Mouse (Mus musculus) T-helper 2 cell (primary cell): Measurements from ENCODE around the gene Tbxa2r.

Source experiments
- in situ Hi-C: fragments of 300-600 bp; cut with MboI, MseI; formaldehyde crosslinking; loops from one replicate; pipeline ENCODE4 v1.15.1; 2025; ENCODE audit warnings: high pct_unique_total_duplicates

Gene Tbxa2r

GRCm38 (mm10) chr10:81342686-81343505 lies 14.4 kb downstream of the Tbxa2r start, which contains the start of gene Gipc3:
TSS of gene Gipc3 (minus strand) at chr10:81343266.
- in situ Hi-C loops = loop anchor here (10.0 kb wide), 1 partner anchor 288 kb away; no protein-coding TSS in a partner anchor

GRCm38 (mm10) chr10:81344421-81345161 lies 16.1 kb downstream of the Tbxa2r start:
- in situ Hi-C loops = loop anchor here (10.0 kb wide), 1 partner anchor 290 kb away; no protein-coding TSS in a partner anchor

GRCm38 (mm10) chr10:81345162-81345534 lies 16.6 kb downstream of the Tbxa2r start:
- in situ Hi-C loops = loop anchor here (10.0 kb wide), 1 partner anchor 290 kb away; no protein-coding TSS in a partner anchor

GRCm38 (mm10) chr10:81346453-81347067 lies 18.0 kb downstream of the Tbxa2r start:
- in situ Hi-C loops = loop anchor here (10.0 kb wide), 1 partner anchor 292 kb away; no protein-coding TSS in a partner anchor

GRCm38 (mm10) chr10:81349146-81349545 lies 20.6 kb downstream of the Tbxa2r start:
- in situ Hi-C loops = loop anchor here (10.0 kb wide), 1 partner anchor 294 kb away; no protein-coding TSS in a partner anchor

- in situ Hi-C loops = loop anchor here (10.0 kb wide), 1 partner anchor 295 kb away; no protein-coding TSS in a partner anchor
These were observed 21.4 kb downstream of the Tbxa2r start for GRCm38 (mm10) chr10:81349961-81350350.

- in situ Hi-C loops = no loop called here
These were observed 22.0 kb downstream of the Tbxa2r start, which contains the start of gene Hmg20b for GRCm38 (mm10) chr10:81350351-81351063. TSS of gene Hmg20b (minus strand) at chr10:81350480.

- in situ Hi-C loops = no loop called here
These were observed 23.3 kb downstream of the Tbxa2r start for GRCm38 (mm10) chr10:81351678-81352291.

GRCm38 (mm10) chr10:81354738-81355477 lies 26.4 kb downstream of the Tbxa2r start:
- in situ Hi-C loops = no loop called here

- in situ Hi-C loops = no loop called here
These were observed 27.0 kb downstream of the Tbxa2r start for GRCm38 (mm10) chr10:81355533-81355932.

- in situ Hi-C loops = no loop called here
These were observed 27.9 kb downstream of the Tbxa2r start for GRCm38 (mm10) chr10:81356352-81356990.

- in situ Hi-C loops = no loop called here
These were observed 28.7 kb downstream of the Tbxa2r start, which contains the start of gene Mfsd12 for GRCm38 (mm10) chr10:81356991-81357844. TSS of gene Mfsd12 (plus strand) at chr10:81357491.

GRCm38 (mm10) chr10:81358209-81358608 lies 29.7 kb downstream of the Tbxa2r start:
- in situ Hi-C loops = no loop called here

GRCm38 (mm10) chr10:81358841-81359240 lies 30.3 kb downstream of the Tbxa2r start:
- in situ Hi-C loops = no loop called here

- in situ Hi-C loops = no loop called here
These were observed 32.2 kb downstream of the Tbxa2r start for GRCm38 (mm10) chr10:81360721-81361120.

- in situ Hi-C loops = no loop called here
These were observed 33.9 kb downstream of the Tbxa2r start for GRCm38 (mm10) chr10:81362336-81362949.

- in situ Hi-C loops = no loop called here
These were observed 35.2 kb downstream of the Tbxa2r start for GRCm38 (mm10) chr10:81363436-81364346.
